Mouse (Mus musculus) CH12.LX (cell line): ENCODE data around the gene Gdpd5. TPM values are rescaled to one million over a fixed set of nuclear protein-coding genes. Genes with fewer than 3 reads are reported as not detected.

Source experiments
- DNase-seq: peaks from one replicate; pipeline ENCODE4 v3.0.0-alpha.2; 2013; ENCODE audit errors: extremely low read depth
- H3K27ac ChIP-seq: 2 replicates; pipeline ENCODE4 v1.5.1; 2012; ENCODE audit warnings: low read depth, mild to moderate bottlenecking, control low read depth, moderate library complexity; ENCODE audit not compliant: insufficient read depth
- H3K27me3 ChIP-seq: replicated peaks from 2 replicates; pipeline ENCODE3; 2012; ENCODE audit warnings: inconsistent platforms
- H3K36me3 ChIP-seq, 2 experiments: replicated peaks in 1 of 2; 2 replicates each; pipeline versions ENCODE3 to v1.6.1; 2012; ENCODE audit warnings: inconsistent platforms in 1 of 2, low read length in 1 of 2, mild to moderate bottlenecking in 1 of 2, mixed read lengths in 1 of 2, moderate library complexity in 1 of 2; ENCODE audit not compliant: control insufficient read depth in 1 of 2, insufficient read depth in 1 of 2
- H3K4me1 ChIP-seq, 2 experiments: 2 replicates each; pipeline ENCODE4 v1.6.1; 2012; ENCODE audit warnings: inconsistent platforms in 1 of 2, moderate library complexity in 1 of 2; ENCODE audit not compliant: insufficient read depth in 2 of 2, control insufficient read depth in 1 of 2
- H3K4me2 ChIP-seq: 2 replicates; pipeline ENCODE4 v1.6.1; 2012; ENCODE audit warnings: low read depth, mild to moderate bottlenecking, control low read depth; ENCODE audit not compliant: poor library complexity, insufficient read depth, severe bottlenecking
- H3K4me3 ChIP-seq, 3 experiments: fragments of 150-350 bp in 1 of 3; sonication (generic) in 1 of 3; replicated peaks in 1 of 3; 2 replicates each; pipeline versions ENCODE3 to v1.5.1; 2011 to 2012; ENCODE audit warnings: low read depth in 2 of 3, low read length in 2 of 3, mild to moderate bottlenecking in 2 of 3, moderate library complexity in 2 of 3, control low read depth in 1 of 3, improper control_type of control experiment in 1 of 3, inconsistent platforms in 1 of 3, mixed read lengths in 1 of 3; ENCODE audit not compliant: poor library complexity in 1 of 3
- H3K79me2 ChIP-seq: replicated peaks from 2 replicates; pipeline ENCODE4 v1.6.1; 2012; ENCODE audit warnings: mild to moderate bottlenecking, moderate library complexity; ENCODE audit not compliant: control insufficient read depth, poor library complexity, insufficient read depth, severe bottlenecking; ENCODE audit errors: extremely low read depth
- H3K9ac ChIP-seq: 2 replicates; pipeline ENCODE4 v1.6.1; 2012; ENCODE audit warnings: low read depth, mild to moderate bottlenecking, control low read depth, moderate library complexity; ENCODE audit not compliant: insufficient read depth
- H3K9me3 ChIP-seq: replicated peaks from 2 replicates; pipeline ENCODE3; 2012; ENCODE audit warnings: low read length, inconsistent platforms, mixed read lengths
- BHLHE40 ChIP-seq: IDR thresholded peaks from 2 replicates; pipeline ENCODE4 v1.6.1; 2011; ENCODE audit warnings: mild to moderate bottlenecking, low read depth, low read length, improper control_type of control experiment
- CHD2 ChIP-seq: IDR thresholded peaks from 2 replicates; pipeline ENCODE4 v1.6.1; 2011; ENCODE audit warnings: low read length, improper control_type of control experiment
- CTCF ChIP-seq, 2 experiments: IDR thresholded peaks in 1 of 2; conservative IDR thresholded peaks in 1 of 2; 2 replicates each; pipeline ENCODE4 v1.5.1; 2011 to 2012; ENCODE audit warnings: low read depth in 2 of 2, low read length in 2 of 2, improper control_type of control experiment in 1 of 2, inconsistent platforms in 1 of 2, mild to moderate bottlenecking in 1 of 2, moderate library complexity in 1 of 2
- ELF1 ChIP-seq: IDR thresholded peaks from 2 replicates; pipeline ENCODE4 v1.6.1; 2014; ENCODE audit warnings: low read depth, mild to moderate bottlenecking, inconsistent platforms, low read length, improper control_type of control experiment
- HCFC1 ChIP-seq: IDR thresholded peaks from 2 replicates; pipeline ENCODE4 v1.6.1; 2012; ENCODE audit warnings: low read depth, mild to moderate bottlenecking, inconsistent platforms, low read length, improper control_type of control experiment
- IRF4 ChIP-seq: IDR thresholded peaks from 2 replicates; pipeline ENCODE4 v1.6.1; 2014; ENCODE audit warnings: low read depth, mild to moderate bottlenecking, inconsistent platforms, low read length, improper control_type of control experiment
- JUN ChIP-seq: IDR thresholded peaks from 2 replicates; pipeline ENCODE4 v1.6.1; 2011; ENCODE audit warnings: low read depth, mild to moderate bottlenecking, low read length, improper control_type of control experiment, moderate library complexity; ENCODE audit not compliant: insufficient read depth
- JUND ChIP-seq: conservative IDR thresholded peaks from 2 replicates; pipeline ENCODE4 v1.6.1; 2011; ENCODE audit warnings: low read depth, low read length, improper control_type of control experiment
- KAT2A ChIP-seq: IDR thresholded peaks from 2 replicates; pipeline ENCODE4 v1.6.1; 2012; ENCODE audit warnings: low read length, improper control_type of control experiment, inconsistent platforms; ENCODE audit not compliant: insufficient replicate concordance
- MAX ChIP-seq: IDR thresholded peaks from 2 replicates; pipeline ENCODE4 v1.6.1; 2011; ENCODE audit warnings: low read length, improper control_type of control experiment
- MAZ ChIP-seq: IDR thresholded peaks from 2 replicates; pipeline ENCODE4 v1.6.1; 2012; ENCODE audit warnings: low read depth, mild to moderate bottlenecking, inconsistent platforms, low read length, improper control_type of control experiment, moderate library complexity
- MXI1 ChIP-seq: IDR thresholded peaks from 2 replicates; pipeline ENCODE4 v1.6.1; 2011; ENCODE audit warnings: mild to moderate bottlenecking, low read depth, low read length, improper control_type of control experiment
- MYC ChIP-seq: IDR thresholded peaks from 2 replicates; pipeline ENCODE4 v1.6.1; 2011; ENCODE audit warnings: low read depth, mild to moderate bottlenecking, improper control_type of control experiment, low read length
- NELFE ChIP-seq: IDR thresholded peaks from 2 replicates; pipeline ENCODE4 v1.6.1; 2011; ENCODE audit warnings: low read depth, low read length, improper control_type of control experiment
- NRF1 ChIP-seq: IDR thresholded peaks from 2 replicates; pipeline ENCODE4 v1.6.1; 2014; ENCODE audit warnings: low read depth, mild to moderate bottlenecking, inconsistent platforms, low read length, improper control_type of control experiment, moderate library complexity
- PAX5 ChIP-seq: IDR thresholded peaks from 2 replicates; pipeline ENCODE4 v1.6.1; 2012; ENCODE audit warnings: low read length, inconsistent platforms, mixed read lengths
- POLR2A ChIP-seq: IDR thresholded peaks from 2 replicates; pipeline ENCODE4 v1.6.1; 2011; ENCODE audit warnings: low read depth, mild to moderate bottlenecking, improper control_type of control experiment, low read length
- RAD21 ChIP-seq: IDR thresholded peaks from 2 replicates; pipeline ENCODE4 v1.6.1; 2011; ENCODE audit warnings: low read depth, mild to moderate bottlenecking, low read length, improper control_type of control experiment, moderate library complexity
- SIN3A ChIP-seq: IDR thresholded peaks from 2 replicates; pipeline ENCODE4 v1.6.1; 2012; ENCODE audit warnings: low read length, improper control_type of control experiment, inconsistent platforms
- SMC3 ChIP-seq: IDR thresholded peaks from 2 replicates; pipeline ENCODE4 v1.6.1; 2011; ENCODE audit warnings: low read depth, low read length, improper control_type of control experiment
- TCF12 ChIP-seq: IDR thresholded peaks from 2 replicates; pipeline ENCODE4 v1.6.1; 2014; ENCODE audit warnings: low read depth, mild to moderate bottlenecking, inconsistent platforms, low read length, improper control_type of control experiment
- UBTF ChIP-seq: IDR thresholded peaks from 2 replicates; pipeline ENCODE4 v1.6.1; 2012; ENCODE audit warnings: low read depth, mild to moderate bottlenecking, inconsistent platforms, low read length, improper control_type of control experiment, moderate library complexity
- USF2 ChIP-seq: conservative IDR thresholded peaks from 2 replicates; pipeline ENCODE4 v1.6.1; 2011; ENCODE audit warnings: low read depth, low read length, improper control_type of control experiment
- ZC3H11A ChIP-seq: IDR thresholded peaks from 2 replicates; pipeline ENCODE4 v1.6.1; 2012; ENCODE audit warnings: low read depth, mild to moderate bottlenecking, inconsistent platforms, low read length, improper control_type of control experiment
- ZMIZ1 ChIP-seq: IDR thresholded peaks from 2 replicates; pipeline ENCODE4 v1.6.1; 2012; ENCODE audit warnings: low read depth, mild to moderate bottlenecking, inconsistent platforms, low read length, improper control_type of control experiment
- dilution Hi-C: fragments of 300-500 bp; cut with MboI; formaldehyde crosslinking; loops from 2 replicates; pipeline ENCODE4 v1.14.3; 2020; ENCODE audit warnings: low sequenced_read_pairs; ENCODE audit not compliant: extremely low pct_unique_long_range_greater_than_20kb, extremely low pct_ligation_motif_present
- in situ Hi-C: fragments of 300-500 bp; cut with MboI; formaldehyde crosslinking; loops from 3 replicates; pipeline ENCODE4 v1.14.3; 2019; ENCODE audit warnings: low sequenced_read_pairs, low pct_ligation_motif_present, low pct_unique_long_range_greater_than_20kb, mixed read lengths
- polyA plus RNA-seq: library from polyadenylated mRNA; unstranded; fragments of >175 nt; gene quantifications from 2 replicates; pipeline ENCODE4 v1.2.1, GENCODE M21; 2012; ENCODE audit warnings: low read depth; ENCODE audit not compliant: insufficient read length
- total RNA-seq, 2 experiments: library from RNA; depleted of rRNA; stranded (reverse); fragments of 300-350 nt in 1 of 2; fragments of >200 nt in 1 of 2; gene quantifications; 2 replicates each; pipeline ENCODE4 v1.2.3; 2012 to 2014

Gdpd5 gene
- total and polyA plus RNA-seq, 3 experiments, result 2.4 to 9.1 (median 9.0) TPM

- peaks cover 0 to 44% of the 10 kb centered on the region in 2 experiments for H3K36me3 ChIP-seq
- TF ChIP-seq ELF1 (0 out of 2 replicates have a peak, but pooled peaks have one; percentile 11), IRF4 (no peak), MAX (no peak)
- dilution Hi-C loops (no loop called here), in situ Hi-C loops (no loop called here)
- H3K9ac ChIP-seq, result no peak overlapping the region
- no peaks in the 10 kb centered on the region for H3K27me3 ChIP-seq
- no peaks in the 10 kb centered on the region for H3K9me3 ChIP-seq
- DNase-seq, result no peak
- peaks cover 4 to 38% of the 10 kb centered on the region in 2 experiments; a peak in 3 of 4 replicates for H3K4me1 ChIP-seq
- H3K4me3 ChIP-seq, result no peak overlapping the region
- no peak overlapping the region for H3K27ac ChIP-seq
- no peak overlapping the region for H3K4me2 ChIP-seq
- no peaks in the 10 kb centered on the region for H3K79me2 ChIP-seq
Observed at GRCm38 (mm10) chr7:99449063-99449462, 67.8 kb downstream of the Gdpd5 start.

GRCm38 (mm10) chr7:99449751-99450150 is 68.5 kb downstream of the Gdpd5 start:
- dilution Hi-C loops (no loop called here), in situ Hi-C loops (loop anchor here (5.0 kb wide), 1 partner anchor 72 kb away; no protein-coding TSS in a partner anchor)
- TF ChIP-seq SIN3A, result no peak
- TF ChIP-seq, all 38 proteins: peak for 0

GRCm38 (mm10) chr7:99450703-99451102 is 69.5 kb downstream of the Gdpd5 start:
- TF ChIP-seq HCFC1 (no peak), TCF12 (no peak), CHD2 (no peak), ZC3H11A (peak; percentile 97), CTCF (conservative IDR thresholded peaks at IDR 0.05 in 1 of 2, IDR thresholded peaks at IDR 0.05 in 1 of 2; ENCODE audit: low read depth in 2 of 2, low read length in 2 of 2) (peak; percentile 98 to 99), MXI1 (no peak), NRF1 (no peak), PAX5 (no peak), NELFE (peak; percentile 49; the same call in 1 of the 2 replicates), ZMIZ1 (no peak), MAZ (no peak), MYC (0 out of 2 replicates have a peak, but pooled peaks have one; percentile 40), BHLHE40 (0 out of 2 replicates have a peak, but pooled peaks have one; percentile 8), IRF4 (0 out of 2 replicates have a peak, but pooled peaks have one; percentile 19), POLR2A (no peak), RAD21 (peak; percentile 100), USF2 (no peak), SMC3 (peak; percentile 98), JUN (no peak), SIN3A (peak; percentile 38; the same call in 1 of the 2 replicates), KAT2A (no peak), JUND (no peak), UBTF (no peak)
- Histone ChIP-seq H3K4me3 (no peak overlapping the region), H3K27me3 (no peaks in the 10 kb centered on the region), H3K9me3 (no peaks in the 10 kb centered on the region), H3K4me1 (peaks cover 4 to 32% of the 10 kb centered on the region in 2 experiments; a peak in 3 of 4 replicates), H3K27ac (no peak overlapping the region), H3K36me3 (peaks cover 0 to 52% of the 10 kb centered on the region in 2 experiments), H3K9ac (no peak overlapping the region), H3K4me2 (no peak overlapping the region), H3K79me2 (no peaks in the 10 kb centered on the region)
- dilution Hi-C loops, result no loop called here
- in situ Hi-C loops, result loop anchor here (5.0 kb wide), 1 partner anchor 73 kb away; no protein-coding TSS in a partner anchor
- DNase-seq, result peak; percentile 80

More at GRCm38 (mm10) chr7:99449751-99450150, 68.5 kb downstream of the Gdpd5 start:
- Histone ChIP-seq H3K79me2 (no peaks in the 10 kb centered on the region), H3K9me3 (no peaks in the 10 kb centered on the region), H3K27ac (no peak overlapping the region), H3K27me3 (no peaks in the 10 kb centered on the region), H3K36me3 (peaks cover 0 to 45% of the 10 kb centered on the region in 2 experiments), H3K4me2 (no peak overlapping the region), H3K4me3 (no peak overlapping the region), H3K4me1 (peaks cover 4 to 36% of the 10 kb centered on the region in 2 experiments; a peak in 3 of 4 replicates), H3K9ac (no peak overlapping the region)
- DNase-seq, result no peak
